Mouse (Mus musculus) natural killer cell, adult 2 months (primary cell): ENCODE measurements around the gene Cbln1.

ENCODE experiments used
- DNase-seq, 2 experiments: peaks; one replicate each; pipeline ENCODE4 v3.0.0; 2022; ENCODE audit warnings: low spot score in 2 of 2

The Cbln1 gene

GRCm38 (mm10) chr8:87472271-87473236 lies at the start of gene Cbln1:
TSS of gene Cbln1 (minus strand) at chr8:87472609.
- peak; percentile 0 to 18 for DNase-seq

GRCm38 (mm10) chr8:87517132-87517531 lies 44.7 kb upstream of the Cbln1 start:
- DNase-seq = no peak

- no peak for DNase-seq
Measured at GRCm38 (mm10) chr8:87513796-87514195, 41.4 kb upstream of the Cbln1 start.

GRCm38 (mm10) chr8:87513350-87513749 lies 40.9 kb upstream of the Cbln1 start:
- no peak for DNase-seq

GRCm38 (mm10) chr8:87512636-87513035 lies 40.2 kb upstream of the Cbln1 start:
- DNase-seq = no peak

GRCm38 (mm10) chr8:87507046-87507445 lies 34.6 kb upstream of the Cbln1 start:
- DNase-seq = no peak

GRCm38 (mm10) chr8:87504441-87504840 lies 32.0 kb upstream of the Cbln1 start:
- DNase-seq = no peak

- no peak for DNase-seq
Measured at GRCm38 (mm10) chr8:87502684-87503083, 30.3 kb upstream of the Cbln1 start.

GRCm38 (mm10) chr8:87497641-87498040 lies 25.2 kb upstream of the Cbln1 start:
- DNase-seq = no peak

GRCm38 (mm10) chr8:87496511-87496910 lies 24.1 kb upstream of the Cbln1 start:
- no peak for DNase-seq

- no peak for DNase-seq
Measured at GRCm38 (mm10) chr8:87494862-87495261, 22.5 kb upstream of the Cbln1 start.

- no peak for DNase-seq
Measured at GRCm38 (mm10) chr8:87489841-87490415, 17.5 kb upstream of the Cbln1 start.

- no peak for DNase-seq
Measured at GRCm38 (mm10) chr8:87481396-87481795, 9.0 kb upstream of the Cbln1 start.

- DNase-seq = no peak
Measured at GRCm38 (mm10) chr8:87478221-87478620, 5.8 kb upstream of the Cbln1 start.

- DNase-seq = no peak
Measured at GRCm38 (mm10) chr8:87477102-87477645, 4.8 kb upstream of the Cbln1 start.

GRCm38 (mm10) chr8:87475551-87475950 lies 3.1 kb upstream of the Cbln1 start:
- no peak for DNase-seq

- no peak for DNase-seq
Measured at GRCm38 (mm10) chr8:87474379-87474778, 2.0 kb upstream of the Cbln1 start.

- no peak for DNase-seq
Measured at GRCm38 (mm10) chr8:87473940-87474339, 1.5 kb upstream of the Cbln1 start.

GRCm38 (mm10) chr8:87473314-87473713 lies 905 bp upstream of the Cbln1 start:
- DNase-seq = no peak

- DNase-seq = no peak
Measured at GRCm38 (mm10) chr8:87471603-87472270, 672 bp downstream of the Cbln1 start.

GRCm38 (mm10) chr8:87470834-87471602 lies 1.4 kb downstream of the Cbln1 start:
- DNase-seq = no peak
